Comparison of ENCODE assay signal across 9 mouse cellular contexts in genomic region chr11:50602356-50603081, GRCm38 (mm10). TPM values are rescaled to one million over a fixed set of nuclear protein-coding genes. Genes with fewer than 3 reads are reported as not detected.
DNase-seq lines count a peak whose midpoint lies in the region; ATAC-seq and TF ChIP-seq lines count a peak whose summit lies in the region.
"Had no signal": no experiment of that assay in that cellular context is flagged by ENCODE, and none has a peak within 500 bp of the region (broad histone marks: within the 10 kb centered on the region; RNA-seq: fewer than 3 reads in every experiment).

No protein-coding gene starts in this region.

- peaks cover 99% of the 10 kb centered on the region for H3K27me3 ChIP-seq in heart, embryonic 10.5 days (ENCODE audit: insufficient read depth, poor library complexity, severe bottlenecking)
- H3K27me3 ChIP-seq in midbrain, embryonic 10.5 days (ENCODE audit: low read depth, poor library complexity, severe bottlenecking), result peaks cover 93% of the 10 kb centered on the region
- peaks cover 2% of the 10 kb centered on the region; the same call in 1 of the 2 replicates for H3K27me3 ChIP-seq in stomach, postnatal 0 days (ENCODE audit: control insufficient read depth, insufficient read depth, low read length)

- DNase-seq in right cerebral cortex, adult 2 months (ENCODE audit: low spot score in 2 of 2), result peak; percentile 17 to 32
- DNase-seq in right cerebral cortex, adult 18-20 months, result no peak
- DNase-seq in embryo, embryonic 11 days, result peak; percentile 53
- DNase-seq in heart, embryonic 10.5 days (ENCODE audit: low spot score), result no peak
- DNase-seq in kidney, postnatal 14 days, result peak; percentile 40
- peak; percentile 63 for DNase-seq in midbrain, embryonic 10.5 days (ENCODE audit: low spot score)
- DNase-seq in stomach, postnatal 0 days (ENCODE audit: low spot score), result peak; percentile 35
- no peak for DNase-seq in natural killer cell, adult 2 months (ENCODE audit: low spot score in 2 of 2)

- under 1% methylated on average over 59 of the region's 59 CpGs for WGBS in heart, embryonic 10.5 days
- WGBS in midbrain, embryonic 10.5 days, result under 1% methylated on average over 59 of the region's 59 CpGs
- WGBS in stomach, postnatal 0 days, result 1% methylated on average over 59 of the region's 59 CpGs

- H3K4me2 ChIP-seq in stomach, postnatal 0 days (replicated peaks; ENCODE audit: low read depth), result peak overlapping the region; percentile 89

- peak overlapping the region; percentile 61 for H3K9ac ChIP-seq in stomach, postnatal 0 days (ENCODE audit: low read length)

- H3K36me3 ChIP-seq in heart, embryonic 10.5 days, result no peaks in the 10 kb centered on the region
- no peaks in the 10 kb centered on the region for H3K36me3 ChIP-seq in midbrain, embryonic 10.5 days
- H3K36me3 ChIP-seq in stomach, postnatal 0 days (ENCODE audit: control insufficient read depth, insufficient read depth, low read length), result peaks cover 2% of the 10 kb centered on the region; the same call in 1 of the 2 replicates

- H3K9me3 ChIP-seq in heart, embryonic 10.5 days, result no peaks in the 10 kb centered on the region
- H3K9me3 ChIP-seq in midbrain, embryonic 10.5 days (replicated peaks), result no peaks in the 10 kb centered on the region
- H3K9me3 ChIP-seq in stomach, postnatal 0 days (ENCODE audit: control insufficient read depth, low read length), result no peaks in the 10 kb centered on the region

- peak overlapping the region; percentile 81 for H3K27ac ChIP-seq in heart, embryonic 10.5 days
- peak overlapping the region; percentile 63; the same call in 1 of the 2 replicates for H3K27ac ChIP-seq in midbrain, embryonic 10.5 days (replicated peaks)
- H3K27ac ChIP-seq in stomach, postnatal 0 days (replicated peaks), result peak overlapping the region; percentile 24; the same call in 1 of the 2 replicates

- peak; percentile 53; the same call in 1 of the 2 replicates for TF ChIP-seq CTCF in stomach, postnatal 0 days (IDR thresholded peaks at IDR 0.05; ENCODE audit: low read depth)

- peaks cover 23% of the 10 kb centered on the region for H3K4me1 ChIP-seq in heart, embryonic 10.5 days
- peaks cover 24% of the 10 kb centered on the region for H3K4me1 ChIP-seq in midbrain, embryonic 10.5 days
- H3K4me1 ChIP-seq in stomach, postnatal 0 days (replicated peaks; ENCODE audit: control insufficient read depth, insufficient read depth), result no peaks in the 10 kb centered on the region
- H3K4me1 ChIP-seq: megakaryocyte, embryonic 14.5 days had no signal

- peak overlapping the region; percentile 83 for H3K4me3 ChIP-seq in heart, embryonic 10.5 days
- peak overlapping the region; percentile 75 for H3K4me3 ChIP-seq in midbrain, embryonic 10.5 days
- peak overlapping the region; percentile 68 for H3K4me3 ChIP-seq in stomach, postnatal 0 days (ENCODE audit: low read depth, low read length)

- no peak for TF ChIP-seq EP300 in stomach, postnatal 0 days (optimal IDR thresholded peaks at IDR 0.05)

- ATAC-seq in stomach, postnatal 0 days (ENCODE audit: low FRiP score, low TSS enrichment), result 0 out of 2 replicates have a peak, but pooled peaks have one; percentile 21

RNA-seq across cellular contexts. Expression of gene Adamts2, which starts 0.6 kb away (rescaled TPM):
- polyA plus RNA-seq in heart, embryonic 10.5 days (2016; fragmentation: Nextera tagmentation; extraction: Ambion mirVana), result 1.4 and 3.9 TPM in 2 replicates
- 0.41 and 1.0 TPM in 2 replicates for polyA plus RNA-seq in midbrain, embryonic 10.5 days (2016; fragmentation: Nextera tagmentation; extraction: Ambion mirVana)
- polyA plus RNA-seq in stomach, postnatal 0 days (2015; fragmentation: Nextera tagmentation; extraction: Ambion mirVana), result 10.3 and 12.2 TPM in 2 replicates

Comparison
In these comparisons a context has a peak if more than half of its experiments do, and no peak if none do; other contexts are left out.
1. DNase-seq: peak in right cerebral cortex, adult 2 months (2 of 2), embryo, embryonic 11 days (single experiment), kidney, postnatal 14 days (single experiment), midbrain, embryonic 10.5 days (single experiment) and stomach, postnatal 0 days (single experiment); none in right cerebral cortex, adult 18-20 months (single experiment), heart, embryonic 10.5 days (single experiment) and natural killer cell, adult 2 months (0 of 2).
2. H3K27ac ChIP-seq: peak in every context shown above with its lines; median percentile 81 in heart, embryonic 10.5 days; 63 in midbrain, embryonic 10.5 days; 24 in stomach, postnatal 0 days.
3. Peak in every context shown above with its lines, with median percentiles within 50 percentile points of each other: H3K4me3 ChIP-seq.